Mouse (Mus musculus) forebrain, postnatal 0 days (tissue): ENCODE data around the gene Hnrnpl. TPM values are rescaled to one million over a fixed set of nuclear protein-coding genes. Genes with fewer than 3 reads are reported as not detected.

Source experiments
- ATAC-seq: fragments of 200-750 bp; cut with Nextera tagmentation; 2 replicates; pipeline ENCODE4 v1.8.0; 2017; ENCODE audit warnings: mild to moderate bottlenecking, moderate library complexity
- DNase-seq: peaks from one replicate; pipeline ENCODE4 v3.0.0-alpha.2; 2015
- H3K27ac ChIP-seq: fragments of 300-500 bp; sonication (generic); 2 replicates; pipeline ENCODE4 v1.5.1; 2014; ENCODE audit warnings: low read depth, mild to moderate bottlenecking, antibody characterized with exemption, low read length, moderate library complexity, mixed read lengths
- H3K27me3 ChIP-seq: fragments of 300-500 bp; sonication (generic); 2 replicates; pipeline ENCODE4 v1.6.1; 2014; ENCODE audit warnings: mild to moderate bottlenecking, low read length, mixed read lengths; ENCODE audit not compliant: insufficient read depth
- H3K36me3 ChIP-seq: fragments of 300-500 bp; sonication (generic); 2 replicates; pipeline ENCODE4 v1.6.1; 2014; ENCODE audit warnings: mild to moderate bottlenecking, moderate library complexity; ENCODE audit not compliant: insufficient read depth
- H3K4me1 ChIP-seq: fragments of 300-500 bp; sonication (generic); 2 replicates; pipeline ENCODE4 v1.6.1; 2014; ENCODE audit warnings: antibody characterized with exemption; ENCODE audit not compliant: insufficient read depth
- H3K4me2 ChIP-seq: fragments of 300-500 bp; sonication (generic); 2 replicates; pipeline ENCODE4 v1.6.1; 2014; ENCODE audit warnings: low read depth, mild to moderate bottlenecking, moderate library complexity
- H3K4me3 ChIP-seq: fragments of 300-500 bp; sonication (generic); 2 replicates; pipeline ENCODE4 v1.5.1; 2014; ENCODE audit warnings: low read depth, low read length, mixed read lengths
- H3K9ac ChIP-seq: fragments of 300-500 bp; sonication (generic); 2 replicates; pipeline ENCODE4 v1.6.1; 2014; ENCODE audit warnings: mild to moderate bottlenecking
- H3K9me3 ChIP-seq: fragments of 300-500 bp; sonication (generic); 2 replicates; pipeline ENCODE4 v1.6.1; 2016; ENCODE audit warnings: low read length
- CTCF ChIP-seq: sonication (generic); IDR thresholded peaks from 2 replicates; pipeline ENCODE4 v1.5.1; 2016; ENCODE audit warnings: antibody characterized with exemption, control low read depth, low read depth
- WGBS: fragments of 180-500 bp; shearing (Covaris S2); extraction: QIAGEN DNeasy Blood & Tissue Kit; methylation state at CpG from one replicate; pipeline ENCODE4 v1.1.7; 2014; 5-methylcytosine and 5-hydroxymethylcytosine counted together
- polyA plus RNA-seq: library from polyadenylated mRNA; unstranded; fragments of >200 nt; fragmentation: Nextera tagmentation; extraction: Ambion mirVana; gene quantifications from 2 replicates; pipeline ENCODE4 v1.2.1, GENCODE M21; 2015
- total RNA-seq: library from RNA; depleted of rRNA; stranded (reverse); fragments of >200 nt; gene quantifications from 2 replicates; pipeline ENCODE4 v1.2.3, GENCODE M21; 2014

Gene Hnrnpl
- total and polyA plus RNA-seq, 2 experiments from 2014 or later: 172 to 264 TPM

GRCm38 (mm10) chr7:28807641-28808220 is 610 bp upstream of the Hnrnpl start:
- H3K36me3 ChIP-seq: no peaks in the 10 kb centered on the region; the same call in 1 of the 2 replicates
- WGBS: 18% methylated on average over 8 of the region's 8 CpGs
- TF ChIP-seq CTCF: no peak
- H3K9me3 ChIP-seq: no peaks in the 10 kb centered on the region
- H3K27me3 ChIP-seq: no peaks in the 10 kb centered on the region
- peak overlapping the region; percentile 95 for H3K4me2 ChIP-seq
- H3K4me1 ChIP-seq: peaks cover 14% of the 10 kb centered on the region
- H3K9ac ChIP-seq: peak overlapping the region; percentile 83
- peak overlapping the region; percentile 99 for H3K27ac ChIP-seq
- ATAC-seq (no peak), DNase-seq (no peak)
- peak overlapping the region; percentile 90 for H3K4me3 ChIP-seq

- ATAC-seq (peak; percentile 36), DNase-seq (peak; percentile 96)
- H3K27ac ChIP-seq: peak overlapping the region; percentile 99
Observed at GRCm38 (mm10) chr7:28808957-28809393, 634 bp downstream of the Hnrnpl start.

GRCm38 (mm10) chr7:28809401-28810089 is 1.2 kb downstream of the Hnrnpl start:
- peaks cover 15% of the 10 kb centered on the region for H3K36me3 ChIP-seq
- WGBS: 1% methylated on average over 35 of the region's 35 CpGs
- no peak for DNase-seq
- peak; percentile 1; the same call in 1 of the 2 replicates for TF ChIP-seq CTCF
- H3K27me3 ChIP-seq: no peaks in the 10 kb centered on the region
- peak overlapping the region; percentile 83 for H3K9ac ChIP-seq
- H3K4me1 ChIP-seq: peaks cover 16% of the 10 kb centered on the region
- peak overlapping the region; percentile 90 for H3K4me3 ChIP-seq
- H3K27ac ChIP-seq: peak overlapping the region; percentile 99
- H3K4me2 ChIP-seq: peak overlapping the region; percentile 95
- ATAC-seq: peak; percentile 4; the same call in 1 of the 2 replicates
- no peaks in the 10 kb centered on the region for H3K9me3 ChIP-seq

More at GRCm38 (mm10) chr7:28808957-28809393, 634 bp downstream of the Hnrnpl start:
- H3K9me3 ChIP-seq: no peaks in the 10 kb centered on the region
- peaks cover 16% of the 10 kb centered on the region for H3K4me1 ChIP-seq
- no peak for TF ChIP-seq CTCF
- H3K4me2 ChIP-seq: peak overlapping the region; percentile 95
- peak overlapping the region; percentile 83 for H3K9ac ChIP-seq
- peaks cover 9% of the 10 kb centered on the region for H3K36me3 ChIP-seq
- WGBS: under 1% methylated on average over 30 of the region's 32 CpGs
- peak overlapping the region; percentile 90 for H3K4me3 ChIP-seq
- no peaks in the 10 kb centered on the region for H3K27me3 ChIP-seq

GRCm38 (mm10) chr7:28810107-28811066 is 2.0 kb downstream of the Hnrnpl start:
- TF ChIP-seq CTCF: peak; percentile 72
- DNase-seq: peak; percentile 99
- no peaks in the 10 kb centered on the region for H3K9me3 ChIP-seq
- peak overlapping the region; percentile 97 for H3K4me3 ChIP-seq
- H3K4me1 ChIP-seq: peaks cover 16% of the 10 kb centered on the region
- H3K27me3 ChIP-seq: no peaks in the 10 kb centered on the region
- peak overlapping the region; percentile 95 for H3K4me2 ChIP-seq
- under 1% methylated on average over 67 of the region's 70 CpGs for WGBS
- peak overlapping the region; percentile 99 for H3K27ac ChIP-seq
- peak; percentile 93 for ATAC-seq
- H3K9ac ChIP-seq: peak overlapping the region; percentile 96
- H3K36me3 ChIP-seq: peaks cover 23% of the 10 kb centered on the region

GRCm38 (mm10) chr7:28811228-28811627 is 2.9 kb downstream of the Hnrnpl start:
- TF ChIP-seq CTCF: no peak
- H3K9me3 ChIP-seq: no peaks in the 10 kb centered on the region
- ATAC-seq (peak; percentile 42), DNase-seq (peak; percentile 98)
- peak overlapping the region; percentile 97 for H3K4me3 ChIP-seq
- H3K27ac ChIP-seq: peak overlapping the region; percentile 99
- no peaks in the 10 kb centered on the region for H3K27me3 ChIP-seq
- peak overlapping the region; percentile 96 for H3K9ac ChIP-seq
- under 1% methylated on average over 40 of the region's 40 CpGs for WGBS
- H3K36me3 ChIP-seq: peaks cover 32% of the 10 kb centered on the region
- peak overlapping the region; percentile 69 for H3K4me2 ChIP-seq
- peaks cover 16% of the 10 kb centered on the region for H3K4me1 ChIP-seq

- peaks cover 16% of the 10 kb centered on the region for H3K4me1 ChIP-seq
- ATAC-seq: no peak
Observed at GRCm38 (mm10) chr7:28811640-28812275, 3.4 kb downstream of the Hnrnpl start.

More at GRCm38 (mm10) chr7:28811640-28812275, 3.4 kb downstream of the Hnrnpl start:
- peak overlapping the region; percentile 97 for H3K4me3 ChIP-seq
- H3K9me3 ChIP-seq: no peaks in the 10 kb centered on the region
- no peak for DNase-seq
- 8% methylated on average over 7 of the region's 7 CpGs for WGBS
- peak overlapping the region; percentile 96 for H3K9ac ChIP-seq
- no peak for TF ChIP-seq CTCF
- peak overlapping the region; percentile 69 for H3K4me2 ChIP-seq
- peaks cover 37% of the 10 kb centered on the region for H3K36me3 ChIP-seq
- H3K27me3 ChIP-seq: no peaks in the 10 kb centered on the region
- H3K27ac ChIP-seq: peak overlapping the region; percentile 99
